Mouse (Mus musculus): ENCODE measurements around the gene Scand1. TPM values are rescaled to one million over a fixed set of nuclear protein-coding genes. Genes with fewer than 3 reads are reported as not detected.

Scand1 gene
- 39.1 and 53.6 TPM in 2 replicates for polyA plus RNA-seq (2015; fragmentation: Nextera tagmentation; extraction: Ambion mirVana)

DNA sequence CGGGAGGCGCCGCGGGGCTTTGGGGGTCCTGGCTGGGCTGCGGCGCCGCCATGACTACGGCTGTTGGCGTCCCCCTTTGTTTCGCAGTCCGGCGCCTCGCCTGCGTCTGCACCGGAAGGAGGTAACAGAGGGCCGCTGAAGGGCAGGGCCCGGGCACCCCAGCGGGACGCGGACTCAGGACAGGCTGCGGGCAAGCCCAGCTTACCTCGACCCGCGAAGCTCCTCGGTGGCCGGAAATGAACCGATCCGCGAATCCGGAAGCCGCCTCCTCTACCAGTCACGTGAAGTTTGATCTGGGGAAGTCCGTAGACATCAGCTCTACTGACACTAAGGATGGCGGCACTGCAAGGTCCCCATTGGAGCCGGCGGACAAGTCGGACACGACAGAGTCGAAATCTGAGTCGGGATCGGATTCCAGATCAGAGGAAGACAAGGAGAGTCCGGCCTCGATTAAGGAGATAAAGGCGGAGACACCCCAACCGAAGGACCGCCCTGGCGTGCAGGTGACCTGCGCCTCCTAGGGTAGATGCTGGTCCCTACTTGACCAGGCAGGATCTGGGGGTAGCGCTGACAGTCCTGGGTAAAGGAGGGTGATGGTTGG lies at the start of gene Scand1, which contains the start of gene Cnbd2:
Gene Scand1 (minus strand): TSS at position 408 of the 601 bp plus-strand sequence.
Gene Cnbd2 (plus strand): TSS at position 3 of the 601 bp plus-strand sequence.
- Histone ChIP-seq H3K4me1 (replicated peaks; ENCODE audit: control insufficient read depth, insufficient read depth, low read length) (peaks cover 3% of the 10 kb centered on the region; the same call in 1 of the 2 replicates), H3K27me3 (ENCODE audit: control insufficient read depth, insufficient read depth, low read depth, low read length) (no peaks in the 10 kb centered on the region), H3K9ac (ENCODE audit: low read length) (peak within 1 kb of the TSS; percentile 97), H3K36me3 (ENCODE audit: control insufficient read depth, insufficient read depth, low read length) (peaks cover 2% of the 10 kb centered on the region; the same call in 1 of the 2 replicates), H3K4me2 (ENCODE audit: low read depth, low read length) (peak within 1 kb of the TSS; percentile 87), H3K9me3 (ENCODE audit: control insufficient read depth, low read length) (no peaks in the 10 kb centered on the region), H3K27ac (ENCODE audit: low read length) (peak within 1 kb of the TSS; percentile 98), H3K4me3 (ENCODE audit: low read length) (peak within 1 kb of the TSS; percentile 88)
- under 1% methylated on average over 49 of the region's 49 CpGs for WGBS
- ATAC-seq (ENCODE audit: low read depth) = peak; percentile 92

DNA sequence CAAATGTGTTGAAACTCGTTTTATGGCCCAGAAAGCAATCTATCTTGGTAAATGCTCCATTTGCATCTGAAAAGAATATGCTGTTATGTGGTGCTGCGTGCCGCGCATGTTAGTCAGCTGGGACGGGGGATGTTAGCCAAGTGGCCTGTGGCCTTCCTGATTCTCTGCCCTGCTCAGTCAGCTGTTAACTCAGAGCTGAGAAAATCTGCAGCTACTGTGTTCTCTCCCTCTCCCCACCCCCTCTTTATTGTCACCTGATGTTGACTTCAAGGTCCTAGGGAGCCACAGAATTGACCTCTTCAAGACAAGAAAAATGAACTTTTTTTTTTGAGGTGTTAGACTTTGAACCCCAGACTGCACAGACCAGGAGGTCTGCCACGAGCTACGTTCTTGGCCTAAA lies 43.5 kb upstream of the Scand1 start:
- 63% methylated on average over 7 of the region's 7 CpGs for whole genome bisulfite sequencing
- Histone ChIP-seq H3K4me2 (ENCODE audit: low read depth, low read length) (no peak overlapping the region), H3K9me3 (ENCODE audit: control insufficient read depth, low read length) (peaks cover 3% of the 10 kb centered on the region; the same call in 1 of the 2 replicates)

DNA sequence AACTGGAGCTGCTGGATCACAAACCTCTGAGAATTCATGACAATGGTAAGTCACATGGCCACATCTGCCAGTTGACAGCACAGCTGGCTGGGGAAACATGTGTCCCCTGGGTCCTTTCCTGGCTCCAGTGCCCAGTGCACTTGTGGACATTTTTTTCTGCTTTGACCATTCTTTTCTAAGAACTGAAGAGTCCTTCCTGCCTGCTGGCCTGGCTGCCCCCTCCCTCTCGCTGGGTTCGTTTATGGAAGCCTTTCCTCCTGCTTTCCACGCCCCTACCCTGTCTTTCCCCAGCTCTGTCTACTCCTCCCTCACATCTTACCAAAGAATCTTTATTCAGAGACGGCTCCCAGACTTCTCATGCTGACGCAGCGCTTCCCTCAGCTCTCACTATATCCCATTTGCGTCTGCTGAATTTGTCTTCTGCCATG lies 40.8 kb upstream of the Scand1 start:
- Histone ChIP-seq H3K9ac (ENCODE audit: low read length) (no peak overlapping the region), H3K4me1 (replicated peaks; ENCODE audit: control insufficient read depth, insufficient read depth, low read length) (no peaks in the 10 kb centered on the region; the same call in 1 of the 2 replicates), H3K27ac (ENCODE audit: low read length) (0 out of 2 replicates have a peak overlapping the region, but pooled peaks have one; percentile 6), H3K27me3 (ENCODE audit: control insufficient read depth, insufficient read depth, low read depth, low read length) (no peaks in the 10 kb centered on the region), H3K36me3 (ENCODE audit: control insufficient read depth, insufficient read depth, low read length) (no peaks in the 10 kb centered on the region), H3K4me2 (ENCODE audit: low read depth, low read length) (no peak overlapping the region), H3K4me3 (ENCODE audit: low read length) (no peak overlapping the region), H3K9me3 (ENCODE audit: control insufficient read depth, low read length) (peaks cover 3% of the 10 kb centered on the region; the same call in 1 of the 2 replicates)
- ATAC-seq (ENCODE audit: low read depth) = peak; percentile 74
- 24% methylated on average over 7 of the region's 7 CpGs for WGBS

More for the DNA sequence above, 43.5 kb upstream of the Scand1 start:
- Histone ChIP-seq H3K9ac (ENCODE audit: low read length) (no peak overlapping the region), H3K36me3 (ENCODE audit: control insufficient read depth, insufficient read depth, low read length) (no peaks in the 10 kb centered on the region), H3K4me1 (replicated peaks; ENCODE audit: control insufficient read depth, insufficient read depth, low read length) (no peaks in the 10 kb centered on the region; the same call in 1 of the 2 replicates), H3K27me3 (ENCODE audit: control insufficient read depth, insufficient read depth, low read depth, low read length) (no peaks in the 10 kb centered on the region), H3K4me3 (ENCODE audit: low read length) (no peak overlapping the region), H3K27ac (ENCODE audit: low read length) (no peak overlapping the region)
- no peak for ATAC-seq (ENCODE audit: low read depth)

DNA sequence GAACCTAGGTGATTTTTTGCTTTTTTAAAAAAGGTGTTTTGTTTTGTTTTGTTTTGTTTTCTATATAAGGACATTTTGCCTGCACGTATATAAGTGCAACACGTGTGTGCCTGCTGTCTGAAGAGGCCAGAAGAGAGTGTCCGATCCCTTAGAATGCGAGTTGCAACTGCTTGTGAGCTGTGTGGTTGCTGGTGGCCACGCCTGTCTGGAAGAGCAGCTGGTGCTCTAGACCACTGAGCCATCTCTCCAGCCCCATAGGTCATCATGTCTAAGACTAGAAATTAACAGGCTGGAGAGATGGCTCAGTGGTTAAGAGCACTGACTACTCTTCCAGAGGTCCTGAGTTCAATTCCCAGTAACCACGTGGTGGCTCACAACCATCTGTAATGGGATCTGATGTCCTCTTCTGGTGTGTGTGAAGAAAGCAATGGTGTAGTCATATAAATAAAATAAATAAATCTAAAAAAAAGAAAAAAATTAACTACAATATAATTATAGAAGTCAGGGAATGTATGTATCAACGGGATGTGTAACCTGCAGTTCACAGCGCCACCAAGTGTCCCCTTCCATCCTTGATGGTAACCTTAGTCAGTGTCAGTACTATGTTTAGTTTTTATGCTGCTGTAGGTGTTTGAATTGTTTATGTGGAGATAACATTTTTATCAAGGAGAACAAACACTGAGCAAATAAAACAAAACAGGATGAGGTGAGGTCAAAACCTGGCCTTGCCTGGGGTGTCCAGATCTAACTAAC lies 40.1 kb upstream of the Scand1 start:
- Histone ChIP-seq H3K4me2 (ENCODE audit: low read depth, low read length) (no peak overlapping the region), H3K4me1 (replicated peaks; ENCODE audit: control insufficient read depth, insufficient read depth, low read length) (no peaks in the 10 kb centered on the region; the same call in 1 of the 2 replicates), H3K27ac (ENCODE audit: low read length) (no peak overlapping the region), H3K27me3 (ENCODE audit: control insufficient read depth, insufficient read depth, low read depth, low read length) (no peaks in the 10 kb centered on the region), H3K9me3 (ENCODE audit: control insufficient read depth, low read length) (peaks cover 3% of the 10 kb centered on the region; the same call in 1 of the 2 replicates), H3K9ac (ENCODE audit: low read length) (no peak overlapping the region), H3K4me3 (ENCODE audit: low read length) (no peak overlapping the region), H3K36me3 (ENCODE audit: control insufficient read depth, insufficient read depth, low read length) (no peaks in the 10 kb centered on the region)
- 70% methylated on average over 8 of the region's 8 CpGs for WGBS
- no peak for ATAC-seq (ENCODE audit: low read depth)

DNA sequence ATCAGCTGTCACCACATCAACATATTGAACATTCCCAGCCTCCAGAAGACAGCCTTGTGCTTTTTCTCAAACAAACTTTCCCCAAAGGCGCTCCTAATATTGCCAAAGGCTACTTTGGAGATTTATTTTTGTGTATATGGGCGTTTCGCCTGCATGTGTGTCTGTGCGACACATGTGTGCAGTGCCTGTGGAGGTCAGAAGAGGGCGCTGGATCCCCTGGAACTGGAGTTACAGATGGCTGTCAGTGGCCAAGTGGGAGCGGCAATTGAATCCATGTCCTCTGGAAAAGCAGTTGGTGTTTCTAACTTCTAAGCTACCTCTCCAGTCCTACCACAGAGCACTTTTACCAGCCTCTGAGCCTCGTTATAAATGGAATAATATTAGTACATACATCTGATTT lies 38.7 kb upstream of the Scand1 start:
- ATAC-seq (ENCODE audit: low read depth) = no peak
- Histone ChIP-seq H3K4me1 (replicated peaks; ENCODE audit: control insufficient read depth, insufficient read depth, low read length) (no peaks in the 10 kb centered on the region; the same call in 1 of the 2 replicates), H3K9me3 (ENCODE audit: control insufficient read depth, low read length) (peaks cover 3% of the 10 kb centered on the region; the same call in 1 of the 2 replicates), H3K27ac (ENCODE audit: low read length) (no peak overlapping the region), H3K4me2 (ENCODE audit: low read depth, low read length) (no peak overlapping the region), H3K4me3 (ENCODE audit: low read length) (no peak overlapping the region), H3K36me3 (ENCODE audit: control insufficient read depth, insufficient read depth, low read length) (no peaks in the 10 kb centered on the region), H3K27me3 (ENCODE audit: control insufficient read depth, insufficient read depth, low read depth, low read length) (no peaks in the 10 kb centered on the region), H3K9ac (ENCODE audit: low read length) (no peak overlapping the region)
- WGBS = 81% methylated on average over 7 of the region's 7 CpGs

DNA sequence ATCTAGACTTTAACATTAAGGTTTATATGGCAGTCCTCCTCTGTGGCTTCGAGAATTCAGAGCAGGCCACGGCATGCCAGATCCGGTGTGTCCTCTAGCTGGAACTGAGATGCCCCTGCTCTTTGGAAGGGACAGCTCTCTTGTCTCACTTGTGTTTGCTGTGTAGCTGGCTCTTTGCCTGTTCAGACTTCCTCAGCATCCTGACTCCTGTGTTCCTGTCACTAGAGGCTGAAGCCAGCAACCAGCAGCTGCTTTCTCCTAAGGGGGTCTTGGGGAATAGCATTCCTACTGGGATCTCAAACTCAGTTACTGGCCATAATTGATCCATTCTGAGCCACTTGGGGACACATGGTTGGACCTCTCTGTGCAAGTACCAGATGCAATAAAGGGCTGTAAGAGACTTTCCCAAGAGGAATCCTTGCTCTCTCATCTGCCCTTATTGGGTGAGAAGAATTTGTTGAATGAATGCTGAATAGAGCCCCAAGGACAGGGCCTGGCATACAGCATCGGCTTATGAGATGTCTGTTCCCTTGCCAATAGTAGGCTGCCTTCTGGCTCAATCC lies 36.9 kb upstream of the Scand1 start:
- Histone ChIP-seq H3K36me3 (ENCODE audit: control insufficient read depth, insufficient read depth, low read length) (no peaks in the 10 kb centered on the region), H3K9ac (ENCODE audit: low read length) (no peak overlapping the region), H3K27ac (ENCODE audit: low read length) (no peak overlapping the region), H3K4me1 (replicated peaks; ENCODE audit: control insufficient read depth, insufficient read depth, low read length) (no peaks in the 10 kb centered on the region; the same call in 1 of the 2 replicates), H3K4me3 (ENCODE audit: low read length) (no peak overlapping the region), H3K27me3 (ENCODE audit: control insufficient read depth, insufficient read depth, low read depth, low read length) (no peaks in the 10 kb centered on the region), H3K4me2 (ENCODE audit: low read depth, low read length) (no peak overlapping the region), H3K9me3 (ENCODE audit: control insufficient read depth, low read length) (peaks cover 3% of the 10 kb centered on the region; the same call in 1 of the 2 replicates)
- WGBS = 78% methylated on average over 4 of the region's 4 CpGs
- ATAC-seq (ENCODE audit: low read depth) = no peak

DNA sequence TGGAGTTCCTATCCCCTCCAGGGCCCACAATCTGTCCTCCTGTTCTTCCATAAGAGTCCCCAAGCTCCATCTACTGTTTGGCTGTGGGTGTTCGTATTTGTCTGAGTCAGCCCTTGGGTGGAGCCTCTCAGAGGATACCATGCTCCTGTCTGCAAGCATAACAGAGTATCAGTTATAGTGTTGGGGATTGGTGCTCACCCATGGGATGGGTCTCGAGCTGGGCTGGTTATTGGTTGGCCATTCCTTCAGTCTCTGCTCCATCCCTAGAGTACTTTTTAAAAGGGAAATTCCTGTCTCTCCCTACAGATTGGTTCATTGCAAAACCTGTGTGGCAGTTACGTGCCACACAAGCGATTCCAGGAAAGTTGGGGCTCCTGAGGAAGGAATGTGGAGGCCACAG lies 36.3 kb upstream of the Scand1 start:
- H3K27ac ChIP-seq (ENCODE audit: low read length) = no peak overlapping the region
- no peak for ATAC-seq (ENCODE audit: low read depth)

DNA sequence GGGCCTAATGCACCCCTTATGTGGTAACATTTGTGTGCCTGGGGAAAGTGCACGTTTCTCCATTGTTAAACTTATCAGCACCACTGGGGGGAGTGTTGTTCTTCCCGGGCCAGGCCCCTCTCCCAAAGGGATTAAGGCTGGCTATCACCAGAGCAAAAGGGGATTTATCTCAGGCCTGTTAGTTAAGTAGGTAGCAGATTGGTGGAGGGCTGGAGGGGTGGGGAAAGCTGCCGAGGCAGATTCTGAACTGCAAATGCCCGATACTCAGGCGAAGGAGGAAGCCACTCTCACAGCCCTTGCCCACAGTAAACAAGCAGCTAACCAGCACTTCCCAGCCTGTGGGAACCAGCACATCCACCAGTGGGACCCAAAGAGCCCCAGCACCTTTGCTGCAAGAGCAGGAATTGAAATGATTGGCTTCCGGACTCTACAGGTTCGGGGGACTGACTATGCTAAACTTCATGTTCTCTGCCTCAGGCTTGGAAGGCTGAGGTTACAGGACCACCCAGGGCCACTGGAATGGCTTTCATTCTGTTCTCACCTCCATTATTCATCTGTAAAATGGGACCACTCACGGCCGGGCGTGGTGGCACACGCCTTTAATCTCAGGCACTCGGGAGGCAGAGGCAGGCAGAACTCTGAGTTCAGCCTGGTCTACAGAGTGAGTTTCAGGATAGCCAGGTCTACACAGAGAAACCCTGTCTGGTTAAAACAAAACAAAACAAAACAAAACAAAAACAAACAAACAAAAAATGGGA lies 32.5 kb upstream of the Scand1 start:
- 0 out of 2 replicates have a peak, but pooled peaks have one; percentile 31 for ATAC-seq (ENCODE audit: low read depth)
- Histone ChIP-seq H3K9ac (ENCODE audit: low read length) (no peak overlapping the region), H3K27me3 (ENCODE audit: control insufficient read depth, insufficient read depth, low read depth, low read length) (no peaks in the 10 kb centered on the region), H3K27ac (ENCODE audit: low read length) (no peak overlapping the region), H3K4me2 (ENCODE audit: low read depth, low read length) (no peak overlapping the region), H3K4me3 (ENCODE audit: low read length) (no peak overlapping the region), H3K36me3 (ENCODE audit: control insufficient read depth, insufficient read depth, low read length) (no peaks in the 10 kb centered on the region), H3K9me3 (ENCODE audit: control insufficient read depth, low read length) (no peaks in the 10 kb centered on the region), H3K4me1 (replicated peaks; ENCODE audit: control insufficient read depth, insufficient read depth, low read length) (no peaks in the 10 kb centered on the region)
- WGBS = 58% methylated on average over 12 of the region's 12 CpGs

More for the DNA sequence above, 36.3 kb upstream of the Scand1 start:
- 72% methylated on average over 4 of the region's 4 CpGs for WGBS
- Histone ChIP-seq H3K4me1 (replicated peaks; ENCODE audit: control insufficient read depth, insufficient read depth, low read length) (no peaks in the 10 kb centered on the region; the same call in 1 of the 2 replicates), H3K9ac (ENCODE audit: low read length) (no peak overlapping the region), H3K27me3 (ENCODE audit: control insufficient read depth, insufficient read depth, low read depth, low read length) (no peaks in the 10 kb centered on the region), H3K4me2 (ENCODE audit: low read depth, low read length) (no peak overlapping the region), H3K4me3 (ENCODE audit: low read length) (no peak overlapping the region), H3K9me3 (ENCODE audit: control insufficient read depth, low read length) (peaks cover 3% of the 10 kb centered on the region; the same call in 1 of the 2 replicates), H3K36me3 (ENCODE audit: control insufficient read depth, insufficient read depth, low read length) (no peaks in the 10 kb centered on the region)
